8 mouse cellular contexts compared by ENCODE assay signal in the genomic region with DNA sequence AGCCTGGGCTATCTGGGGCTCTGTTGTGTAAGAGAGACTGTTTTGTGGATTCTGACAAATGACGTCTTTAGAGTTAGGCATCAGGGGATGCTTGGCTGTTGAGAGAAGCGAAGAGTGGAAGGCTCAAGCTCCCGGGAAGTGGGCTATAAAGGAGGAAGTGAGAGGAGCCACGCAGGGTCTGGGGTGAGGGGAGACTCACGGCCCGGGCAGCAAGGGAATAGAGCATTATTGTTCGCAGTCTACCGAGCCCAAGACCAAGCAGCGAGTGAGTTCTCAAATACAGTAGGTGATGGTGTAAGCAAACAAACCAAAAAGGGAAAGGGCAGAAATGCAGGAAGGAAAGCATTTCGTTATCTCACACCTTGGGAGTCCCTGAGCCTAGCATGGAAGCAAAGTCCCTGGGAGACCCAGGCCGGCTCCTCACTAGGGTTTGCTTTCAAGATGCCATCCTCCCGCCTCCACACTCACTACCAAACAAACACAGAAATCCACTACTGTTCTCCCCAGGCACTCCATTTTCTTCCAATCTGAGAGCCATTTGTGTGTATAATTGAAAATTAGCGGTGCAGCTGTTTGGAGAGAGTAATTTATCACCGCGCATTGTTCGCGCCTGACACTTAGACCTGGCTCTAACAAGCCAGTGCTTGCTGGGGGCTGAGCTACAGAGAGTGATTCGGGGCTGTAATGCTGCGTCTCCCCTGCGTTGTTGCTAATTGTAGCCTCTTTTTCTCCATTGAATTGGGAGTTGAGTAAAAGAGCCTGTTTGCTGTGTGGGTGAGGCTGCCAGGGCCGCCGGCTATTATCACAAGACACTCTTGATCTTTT.
DNase-seq lines count a peak whose midpoint lies in the region; ATAC-seq and TF ChIP-seq lines count a peak whose summit lies in the region.

No protein-coding gene starts in this region.

- ATAC-seq in kidney, embryonic 14.5 days (ENCODE audit: low FRiP score, low TSS enrichment) = no peak
- ATAC-seq in neural tube, embryonic 12.5 days (ENCODE audit: low FRiP score, low read depth) = peak; percentile 95

- no peak overlapping the region for H3K27ac ChIP-seq in kidney, embryonic 14.5 days (ENCODE audit: low read depth, low read length)
- no peak overlapping the region for H3K27ac ChIP-seq in kidney, adult 2 months (ENCODE audit: insufficient read depth, low read depth, low read length)
- no peak overlapping the region for H3K27ac ChIP-seq in neural tube, embryonic 12.5 days

- no peaks in the 10 kb centered on the region for H3K36me3 ChIP-seq in kidney, embryonic 14.5 days (ENCODE audit: control insufficient read depth, insufficient read depth, low read length)
- no peaks in the 10 kb centered on the region for H3K36me3 ChIP-seq in kidney, adult 2 months (ENCODE audit: control insufficient read depth, insufficient read depth, low read length)
- no peaks in the 10 kb centered on the region for H3K36me3 ChIP-seq in neural tube, embryonic 12.5 days

- H3K9me3 ChIP-seq in kidney, embryonic 14.5 days (ENCODE audit: control insufficient read depth, low read length) = no peaks in the 10 kb centered on the region
- H3K9me3 ChIP-seq in neural tube, embryonic 12.5 days = no peaks in the 10 kb centered on the region

- H3K9ac ChIP-seq in kidney, embryonic 14.5 days (ENCODE audit: low read depth, low read length) = no peak overlapping the region
- no peak overlapping the region for H3K9ac ChIP-seq in neural tube, embryonic 12.5 days

- no peak for TF ChIP-seq CTCF in kidney, adult 2 months (conservative IDR thresholded peaks at IDR 0.05; ENCODE audit: insufficient read depth, insufficient read length, low read depth, low read length)

- TF ChIP-seq POLR2A in kidney, adult 2 months (IDR thresholded peaks at IDR 0.05; ENCODE audit: low read depth, low read length) = no peak

- H3K27me3 ChIP-seq in kidney, embryonic 14.5 days (ENCODE audit: control insufficient read depth, insufficient read depth, low read length) = no peaks in the 10 kb centered on the region
- H3K27me3 ChIP-seq in kidney, adult 2 months (replicated peaks; ENCODE audit: control insufficient read depth, insufficient read depth, low read length) = no peaks in the 10 kb centered on the region; the same call in 1 of the 2 replicates
- peaks cover 77% of the 10 kb centered on the region for H3K27me3 ChIP-seq in neural tube, embryonic 12.5 days (replicated peaks)

- WGBS in kidney, embryonic 14.5 days = 28% methylated on average over 22 of the region's 22 CpGs
- 27% methylated on average over 22 of the region's 22 CpGs for WGBS in kidney, adult 2 months
- 18% methylated on average over 22 of the region's 22 CpGs for WGBS in neural tube, embryonic 12.5 days

- peak overlapping the region; percentile 31 for H3K4me2 ChIP-seq in kidney, embryonic 14.5 days (replicated peaks; ENCODE audit: low read depth, low read length)
- peak overlapping the region; percentile 47 for H3K4me2 ChIP-seq in neural tube, embryonic 12.5 days (replicated peaks)

- peak overlapping the region; percentile 18; the same call in 1 of the 2 replicates for H3K4me3 ChIP-seq in kidney, embryonic 14.5 days (ENCODE audit: low read length)
- no peak overlapping the region for H3K4me3 ChIP-seq in kidney, adult 2 months (ENCODE audit: insufficient read depth, low read depth, low read length)
- peak overlapping the region; percentile 11; the same call in 1 of the 2 replicates for H3K4me3 ChIP-seq in neural tube, embryonic 12.5 days

- no peak for DNase-seq in kidney, adult 2 months
- peak; percentile 81 for DNase-seq in embryo, embryonic 10.5 days (ENCODE audit: low spot score)
- peak; percentile 9 to 12 for DNase-seq in frontal cortex, postnatal 10 days (ENCODE audit: low spot score in 2 of 2)
- DNase-seq in spleen, postnatal 4 days (ENCODE audit: low spot score in 2 of 2) = no peak
- DNase-seq in urinary bladder, postnatal 4 days (ENCODE audit: low spot score in 2 of 2) = no peak
- no peak for DNase-seq in thymus, postnatal 25 days

- H3K4me1 ChIP-seq in kidney, embryonic 14.5 days (ENCODE audit: control insufficient read depth, insufficient read depth, low read length) = 0 out of 2 replicates have a peak, but pooled peaks cover 7% of the 10 kb centered on the region
- H3K4me1 ChIP-seq in kidney, adult 2 months (ENCODE audit: control insufficient read depth, insufficient read depth, low read length) = no peaks in the 10 kb centered on the region
- H3K4me1 ChIP-seq in neural tube, embryonic 12.5 days = peaks cover 11% of the 10 kb centered on the region; the same call in 1 of the 2 replicates

Comparison
In these comparisons a context has a peak if more than half of its experiments do, and no peak if none do; other contexts are left out.
1. DNase-seq: peak in embryo, embryonic 10.5 days (single experiment) and frontal cortex, postnatal 10 days (2 of 2); none in kidney, adult 2 months (single experiment), spleen, postnatal 4 days (0 of 2), urinary bladder, postnatal 4 days (0 of 2) and thymus, postnatal 25 days (single experiment).